Mouse (Mus musculus) retina, postnatal 1 day (tissue): ENCODE data around the gene Tmem274.
"Not testable (repeated sequence)": the region's sequence is repeated elsewhere in the genome, so short reads cannot be mapped to it uniquely, and the experiment has no call there.

ENCODE experiments used
- DNase-seq: peaks from one replicate; pipeline ENCODE4 v3.0.0-alpha.2; 2012

Tmem274 gene

GRCm38 (mm10) chr4:149477078-149477477 is at the start of gene Tmem274:
TSS of gene Tmem274 (plus strand) at chr4:149477378.
- no peak for DNase-seq

GRCm38 (mm10) chr4:149429592-149429991 is 47.6 kb upstream of the Tmem274 start:
- DNase-seq = no peak

- not testable (repeated sequence) for DNase-seq
Observed at GRCm38 (mm10) chr4:149431887-149432286, 45.3 kb upstream of the Tmem274 start.

- peak; percentile 84 for DNase-seq
Observed at GRCm38 (mm10) chr4:149440576-149440975, 36.6 kb upstream of the Tmem274 start.

- DNase-seq = no peak
Observed at GRCm38 (mm10) chr4:149442436-149442835, 34.7 kb upstream of the Tmem274 start.

- DNase-seq = no peak
Observed at GRCm38 (mm10) chr4:149444465-149444864, 32.7 kb upstream of the Tmem274 start.

GRCm38 (mm10) chr4:149444964-149445701 is 32.0 kb upstream of the Tmem274 start:
- DNase-seq = peak; percentile 98

- peak; percentile 94 for DNase-seq
Observed at GRCm38 (mm10) chr4:149445868-149446267, 31.3 kb upstream of the Tmem274 start.

GRCm38 (mm10) chr4:149446309-149446708 is 30.9 kb upstream of the Tmem274 start:
- no peak for DNase-seq

- DNase-seq = no peak
Observed at GRCm38 (mm10) chr4:149450636-149451035, 26.5 kb upstream of the Tmem274 start.

GRCm38 (mm10) chr4:149453656-149454055 is 23.5 kb upstream of the Tmem274 start:
- DNase-seq = peak; percentile 59

- no peak for DNase-seq
Observed at GRCm38 (mm10) chr4:149454263-149454662, 22.9 kb upstream of the Tmem274 start.

GRCm38 (mm10) chr4:149454879-149455278 is 22.3 kb upstream of the Tmem274 start, which contains the start of gene Rbp7:
TSS of gene Rbp7 (minus strand) at chr4:149454978.
- DNase-seq = no peak

- DNase-seq = not testable (repeated sequence)
Observed at GRCm38 (mm10) chr4:149457163-149457562, 20.0 kb upstream of the Tmem274 start.

GRCm38 (mm10) chr4:149457831-149458430 is 19.2 kb upstream of the Tmem274 start:
- peak; percentile 42 for DNase-seq

- peak; percentile 92 for DNase-seq
Observed at GRCm38 (mm10) chr4:149458526-149458925, 18.7 kb upstream of the Tmem274 start.

- no peak for DNase-seq
Observed at GRCm38 (mm10) chr4:149459425-149459824, 17.8 kb upstream of the Tmem274 start.

- not testable (repeated sequence) for DNase-seq
Observed at GRCm38 (mm10) chr4:149460475-149460874, 16.7 kb upstream of the Tmem274 start.

- DNase-seq = peak; percentile 59
Observed at GRCm38 (mm10) chr4:149461579-149462304, 15.4 kb upstream of the Tmem274 start.

- DNase-seq = no peak
Observed at GRCm38 (mm10) chr4:149462305-149462971, 14.7 kb upstream of the Tmem274 start.

GRCm38 (mm10) chr4:149463435-149463950 is 13.7 kb upstream of the Tmem274 start:
- DNase-seq = no peak

- DNase-seq = no peak
Observed at GRCm38 (mm10) chr4:149469557-149469956, 7.6 kb upstream of the Tmem274 start.

- DNase-seq = no peak
Observed at GRCm38 (mm10) chr4:149475096-149475495, 2.1 kb upstream of the Tmem274 start.
